In genomic region chr8:119832931-119833330, GRCm38 (mm10) we compare ENCODE assay signal across 10 mouse cellular contexts. TPM values are rescaled to one million over a fixed set of nuclear protein-coding genes. Genes with fewer than 3 reads are reported as not detected.
DNase-seq lines count a peak whose midpoint lies in the region; ATAC-seq and TF ChIP-seq lines count a peak whose summit lies in the region.
"Had no signal": no experiment of that assay in that cellular context is flagged by ENCODE, and none has a peak within 500 bp of the region (broad histone marks: within the 10 kb centered on the region; RNA-seq: fewer than 3 reads in every experiment).

No protein-coding gene starts in this region.

- intact Hi-C loops in left cerebral cortex, postnatal 25 days (cut with DNase I), result no loop called here

- peak overlapping the region; percentile 14; the same call in 1 of the 2 replicates for H3K4me2 ChIP-seq in heart, embryonic 13.5 days
- H3K4me2 ChIP-seq in midbrain, embryonic 11.5 days, result no peak overlapping the region; the same call in 1 of the 2 replicates

- DNase-seq in heart, adult 18-20 months, result no peak
- peak; percentile 53 for DNase-seq in thymus, adult 2 months
- DNase-seq in thymus, adult 18-20 months, result no peak
- no peak for DNase-seq in midbrain, embryonic 11.5 days (ENCODE audit: low spot score, missing footprints)
- DNase-seq in ovary, adult 18-20 months (ENCODE audit: low spot score), result no peak
- DNase-seq in natural killer cell, adult 2 months (ENCODE audit: low spot score in 2 of 2), result no peak
- DNase-seq in left cerebral cortex, postnatal 25 days (ENCODE audit: low spot score in 2 of 2), result no peak

- no peaks in the 10 kb centered on the region for H3K9me3 ChIP-seq in heart, embryonic 13.5 days
- no peaks in the 10 kb centered on the region for H3K9me3 ChIP-seq in midbrain, embryonic 11.5 days (ENCODE audit: control insufficient read depth, low read length)
- H3K9me3 ChIP-seq: G1E; limb, embryonic 13.5 days had no signal

- peak overlapping the region; percentile 78 for H3K27ac ChIP-seq in heart, embryonic 13.5 days (replicated peaks)
- H3K27ac ChIP-seq in thymus, adult 2 months (ENCODE audit: control insufficient read depth, insufficient read depth, low read length), result peak overlapping the region; percentile 71
- peak overlapping the region; percentile 47 for H3K27ac ChIP-seq in midbrain, embryonic 11.5 days (ENCODE audit: low read depth, low read length)

- TF ChIP-seq POLR2A in thymus, adult 2 months (IDR thresholded peaks at IDR 0.05; ENCODE audit: control insufficient read depth, extremely low read depth, insufficient read depth, low read length, poor library complexity), result no peak

- no peak for ATAC-seq in heart, embryonic 13.5 days (ENCODE audit: extremely low read depth, insufficient number of reproducible peaks, low FRiP score, low TSS enrichment)
- peak; percentile 8; the same call in 1 of the 2 replicates for ATAC-seq in midbrain, embryonic 11.5 days (ENCODE audit: low FRiP score)

- TF ChIP-seq CTCF in thymus, adult 2 months (IDR thresholded peaks at IDR 0.05; ENCODE audit: borderline replicate concordance, control insufficient read depth, extremely low read depth, insufficient read depth, low read length, poor library complexity), result no peak

- 0 out of 2 replicates have a peak, but pooled peaks cover 10% of the 10 kb centered on the region for H3K36me3 ChIP-seq in heart, embryonic 13.5 days
- no peaks in the 10 kb centered on the region for H3K36me3 ChIP-seq in thymus, adult 2 months (ENCODE audit: control insufficient read depth, insufficient read depth, low read length)
- H3K36me3 ChIP-seq in midbrain, embryonic 11.5 days (ENCODE audit: control insufficient read depth, insufficient read depth, low read length), result no peaks in the 10 kb centered on the region
- H3K36me3 ChIP-seq: G1E; limb, embryonic 13.5 days had no signal

- WGBS in heart, embryonic 13.5 days, result 26% methylated on average over 5 of the region's 5 CpGs
- WGBS in thymus, adult 2 months, result 48% methylated on average over 5 of the region's 5 CpGs
- 3% methylated on average over 5 of the region's 5 CpGs for WGBS in midbrain, embryonic 11.5 days

- no peak overlapping the region for H3K4me3 ChIP-seq in heart, embryonic 13.5 days
- H3K4me3 ChIP-seq in thymus, adult 2 months (ENCODE audit: control insufficient read depth, insufficient read depth, low read length), result 0 out of 2 replicates have a peak overlapping the region, but pooled peaks have one; percentile 17
- H3K4me3 ChIP-seq in midbrain, embryonic 11.5 days (ENCODE audit: low read depth, low read length), result no peak overlapping the region
- H3K4me3 ChIP-seq: limb, embryonic 13.5 days had no signal

- peaks cover 71% of the 10 kb centered on the region for H3K4me1 ChIP-seq in heart, embryonic 13.5 days
- H3K4me1 ChIP-seq in thymus, adult 2 months (replicated peaks; ENCODE audit: control insufficient read depth, insufficient read depth, low read length), result peaks cover 79% of the 10 kb centered on the region
- peaks cover 67% of the 10 kb centered on the region for H3K4me1 ChIP-seq in midbrain, embryonic 11.5 days (ENCODE audit: control insufficient read depth, insufficient read depth, low read length)

- peak overlapping the region; percentile 45; the same call in 1 of the 2 replicates for H3K9ac ChIP-seq in heart, embryonic 13.5 days
- H3K9ac ChIP-seq in midbrain, embryonic 11.5 days (ENCODE audit: low read length), result peak overlapping the region; percentile 35; the same call in 1 of the 2 replicates

- 0 out of 2 replicates have a peak, but pooled peaks cover 2% of the 10 kb centered on the region for H3K27me3 ChIP-seq in heart, embryonic 13.5 days (replicated peaks)
- H3K27me3 ChIP-seq in thymus, adult 2 months (ENCODE audit: control insufficient read depth, insufficient read depth, low read length), result no peaks in the 10 kb centered on the region; the same call in 1 of the 2 replicates
- no peaks in the 10 kb centered on the region for H3K27me3 ChIP-seq in midbrain, embryonic 11.5 days (ENCODE audit: control insufficient read depth, insufficient read depth, low read length)
- H3K27me3 ChIP-seq: limb, embryonic 13.5 days had no signal

RNA-seq across cellular contexts. Expression of gene Cotl1, which starts 7.4 kb away (rescaled TPM):
- polyA plus RNA-seq in heart, embryonic 13.5 days (2015; fragmentation: Nextera tagmentation; extraction: Ambion mirVana), result 40.2 and 51.4 TPM in 2 replicates
- 10 to 100 TPM; 16.7 to 22.9 TPM for total RNA-seq in heart, adult 18-20 months (2021)
- polyA plus RNA-seq in thymus, adult 2 months (2012; rRNA removed), result 428 and 476 TPM in 2 replicates
- 411 and 445 TPM in 2 replicates for polyA plus RNA-seq in midbrain, embryonic 11.5 days (2014; fragmentation: Nextera tagmentation; extraction: Ambion mirVana)
- 10 to 100 TPM; 57.2 to 62.6 TPM for total RNA-seq in left cerebral cortex, postnatal 25 days (2021)

RNA-seq across cellular contexts. Expression of gene Klhl36, which starts 29.1 kb away (rescaled TPM):
- 10.1 and 10.9 TPM in 2 replicates for polyA plus RNA-seq in heart, embryonic 13.5 days (2015; fragmentation: Nextera tagmentation; extraction: Ambion mirVana)
- total RNA-seq in heart, adult 18-20 months (2021), result 1 to 10 TPM; 2.3 to 3.0 TPM
- 41.8 and 51.0 TPM in 2 replicates for polyA plus RNA-seq in thymus, adult 2 months (2012; rRNA removed)
- 8.2 and 10.2 TPM in 2 replicates for polyA plus RNA-seq in midbrain, embryonic 11.5 days (2014; fragmentation: Nextera tagmentation; extraction: Ambion mirVana)
- 1 to 10 TPM; 5.4 to 6.0 TPM for total RNA-seq in left cerebral cortex, postnatal 25 days (2021)

RNA-seq across cellular contexts. Expression of gene Tldc1, which starts 54.7 kb away (rescaled TPM):
- polyA plus RNA-seq in heart, embryonic 13.5 days (2015; fragmentation: Nextera tagmentation; extraction: Ambion mirVana), result 14.3 and 14.6 TPM in 2 replicates
- 10 to 100 TPM; 11.5 to 14.2 TPM for total RNA-seq in heart, adult 18-20 months (2021)
- 13.9 and 14.0 TPM in 2 replicates for polyA plus RNA-seq in thymus, adult 2 months (2012; rRNA removed)
- polyA plus RNA-seq in midbrain, embryonic 11.5 days (2014; fragmentation: Nextera tagmentation; extraction: Ambion mirVana), result 6.8 and 7.1 TPM in 2 replicates
- 10 to 100 TPM; 17.0 to 17.4 TPM for total RNA-seq in left cerebral cortex, postnatal 25 days (2021)
